Mouse (Mus musculus) mouse trophoblast stem cell (cell line): ENCODE measurements around the gene Hspb8.

Experiments
- in situ Hi-C, 2 experiments: fragments of 300-500 bp; cut with MseI, MboI; formaldehyde crosslinking; loops; 2 replicates in 1 of 2; 3 replicates in 1 of 2; pipeline ENCODE4 v1.15.1; 2025

The Hspb8 gene

GRCm38 (mm10) chr5:116389856-116390542 lies 32.7 kb downstream of the Hspb8 start:
- in situ Hi-C loops: loop anchor here (10.0 kb wide), 1 partner anchor 155 kb away; no protein-coding TSS in a partner anchor

- in situ Hi-C loops: loop anchor here (10.0 kb wide), 1 partner anchor 155 kb away; no protein-coding TSS in a partner anchor
These were observed 33.3 kb downstream of the Hspb8 start for GRCm38 (mm10) chr5:116389321-116389720.

GRCm38 (mm10) chr5:116387302-116387935 lies 35.2 kb downstream of the Hspb8 start:
- in situ Hi-C loops: loop anchor here (10.0 kb wide), 1 partner anchor 153 kb away; no protein-coding TSS in a partner anchor

GRCm38 (mm10) chr5:116386020-116386419 lies 36.6 kb downstream of the Hspb8 start:
- in situ Hi-C loops: loop anchor here (10.0 kb wide), 1 partner anchor 151 kb away; no protein-coding TSS in a partner anchor

GRCm38 (mm10) chr5:116382646-116383045 lies 40.0 kb downstream of the Hspb8 start:
- in situ Hi-C loops: loop anchor here (10.0 kb wide), 1 partner anchor 148 kb away; no protein-coding TSS in a partner anchor

- in situ Hi-C loops: loop anchor here (10.0 kb wide), 1 partner anchor 147 kb away; no protein-coding TSS in a partner anchor
These were observed 40.9 kb downstream of the Hspb8 start for GRCm38 (mm10) chr5:116381726-116382125.

- in situ Hi-C loops: loop anchor here (10.0 kb wide), 1 partner anchor 146 kb away; no protein-coding TSS in a partner anchor
These were observed 41.4 kb downstream of the Hspb8 start for GRCm38 (mm10) chr5:116381217-116381616.

GRCm38 (mm10) chr5:116380384-116380783 lies 42.3 kb downstream of the Hspb8 start:
- in situ Hi-C loops: loop anchor here (10.0 kb wide), 1 partner anchor 146 kb away; no protein-coding TSS in a partner anchor

GRCm38 (mm10) chr5:116378872-116379271 lies 43.8 kb downstream of the Hspb8 start:
- in situ Hi-C loops: no loop called here

- in situ Hi-C loops: loop anchor here in 1 of 2 experiments (10.0 kb wide), 1 partner anchor 243 kb away; no protein-coding TSS in a partner anchor
These were observed 54.7 kb downstream of the Hspb8 start for GRCm38 (mm10) chr5:116367923-116368322.

GRCm38 (mm10) chr5:116366889-116367682 lies 55.6 kb downstream of the Hspb8 start:
- in situ Hi-C loops: loop anchor here in 1 of 2 experiments (10.0 kb wide), 1 partner anchor 242 kb away; no protein-coding TSS in a partner anchor

GRCm38 (mm10) chr5:116361342-116361741 lies 61.3 kb downstream of the Hspb8 start:
- in situ Hi-C loops: loop anchor here in 1 of 2 experiments (10.0 kb wide), 1 partner anchor 237 kb away; no protein-coding TSS in a partner anchor

GRCm38 (mm10) chr5:116360751-116361150 lies 61.9 kb downstream of the Hspb8 start:
- in situ Hi-C loops: loop anchor here in 1 of 2 experiments (10.0 kb wide), 1 partner anchor 236 kb away; no protein-coding TSS in a partner anchor
